In genomic region chr13:29699896-29700295, GRCm38 (mm10) we compare ENCODE assay signal across 24 mouse cellular contexts.
A peak's percentile ranks its signal among the peaks of the same experiment; 100 is the strongest.
DNase-seq lines count a peak whose midpoint lies in the region; ATAC-seq lines count a peak whose summit lies in the region.
"Had no signal": no experiment of that assay in that cellular context is flagged by ENCODE, and none has a peak within 500 bp of the region (broad histone marks: within the 10 kb centered on the region; RNA-seq: fewer than 3 reads in every experiment).

No protein-coding gene starts in this region.

- ATAC-seq in heart, embryonic 11.5 days (replicated peaks; ENCODE audit: insufficient number of reproducible peaks, low FRiP score, low TSS enrichment), result no peak
- ATAC-seq in megakaryocyte progenitor cell, adult 5-6 weeks (replicated peaks; ENCODE audit: poor library complexity), result peak; percentile 26; the same call in 1 of the 2 replicates
- ATAC-seq: activated CD4-positive, CD25-positive, alpha-beta regulatory T cell, adult 4 months; forebrain, embryonic 14.5 days; forebrain, embryonic 16.5 days; Patski had no signal

- no peak overlapping the region for H3K9ac ChIP-seq in heart, embryonic 11.5 days (ENCODE audit: low read depth, low read length)
- H3K9ac ChIP-seq: embryonic facial prominence, embryonic 13.5 days; embryonic facial prominence, embryonic 15.5 days; forebrain, embryonic 12.5 days had no signal

- no peak overlapping the region for H3K4me3 ChIP-seq in heart, embryonic 11.5 days (ENCODE audit: low read depth, low read length)
- H3K4me3 ChIP-seq: embryonic facial prominence, embryonic 13.5 days; embryonic facial prominence, embryonic 15.5 days; erythroblast, embryonic 14.5 days; forebrain, embryonic 10.5 days; forebrain, embryonic 12.5 days had no signal

- DNase-seq in heart, adult 11 months, result peak; percentile 66
- peak; percentile 58 for DNase-seq in 416B (ENCODE audit: low read depth)
- no peak for DNase-seq in adrenal gland, adult (ENCODE audit: inconsistent age in 2 of 2, low spot score in 1 of 2)
- DNase-seq in embryo, embryonic 10 days (ENCODE audit: low spot score), result no peak
- DNase-seq: adrenal gland, adult 2 months; adrenal gland, postnatal 10 days; adrenal gland, postnatal 25 days; cerebellum, adult 11 months; cerebellum, adult 2 months; cerebellum, adult 9-10 months; cerebellum, postnatal 10 days; cerebellum, postnatal 25 days; embryo, embryonic 11 days had no signal

- 96% methylated on average over 5 of the region's 5 CpGs for WGBS in heart, embryonic 11.5 days (ENCODE audit: insufficient replicate concordance)

- H3K9me3 ChIP-seq in heart, embryonic 11.5 days (replicated peaks; ENCODE audit: control insufficient read depth, low read length), result no peaks in the 10 kb centered on the region
- H3K9me3 ChIP-seq: embryonic facial prominence, embryonic 13.5 days; embryonic facial prominence, embryonic 15.5 days; forebrain, embryonic 10.5 days; forebrain, embryonic 12.5 days had no signal

- H3K27me3 ChIP-seq in heart, embryonic 11.5 days (ENCODE audit: control insufficient read depth, insufficient read depth, low read length), result no peaks in the 10 kb centered on the region
- H3K27me3 ChIP-seq: embryonic facial prominence, embryonic 13.5 days; embryonic facial prominence, embryonic 15.5 days; forebrain, embryonic 12.5 days; Patski had no signal

- no peak overlapping the region for H3K4me2 ChIP-seq in heart, embryonic 11.5 days
- H3K4me2 ChIP-seq: embryonic facial prominence, embryonic 13.5 days; embryonic facial prominence, embryonic 15.5 days; forebrain, embryonic 12.5 days had no signal

- no peak overlapping the region for H3K27ac ChIP-seq in heart, embryonic 11.5 days (ENCODE audit: low read depth, low read length)
- H3K27ac ChIP-seq: embryonic facial prominence, embryonic 13.5 days; embryonic facial prominence, embryonic 15.5 days; forebrain, embryonic 10.5 days; forebrain, embryonic 12.5 days had no signal

- H3K4me1 ChIP-seq in heart, embryonic 11.5 days (ENCODE audit: control insufficient read depth, insufficient read depth, low read length), result peaks cover 11% of the 10 kb centered on the region
- H3K4me1 ChIP-seq: embryonic facial prominence, embryonic 13.5 days; embryonic facial prominence, embryonic 15.5 days; forebrain, embryonic 10.5 days; forebrain, embryonic 12.5 days had no signal

- no peaks in the 10 kb centered on the region for H3K36me3 ChIP-seq in heart, embryonic 11.5 days (ENCODE audit: control insufficient read depth, insufficient read depth, low read length)
- H3K36me3 ChIP-seq: embryonic facial prominence, embryonic 13.5 days; embryonic facial prominence, embryonic 15.5 days; forebrain, embryonic 12.5 days had no signal

Comparison
In these comparisons a context has a peak if more than half of its experiments do, and no peak if none do; other contexts are left out.
1. DNase-seq: peak in heart, adult 11 months (single experiment) and 416B (single experiment); none in adrenal gland, adult (0 of 2) and embryo, embryonic 10 days (single experiment).